Mouse (Mus musculus) liver, embryonic 15.5 days (tissue): Measurements from ENCODE around the gene Zfp28. TPM values are rescaled to one million over a fixed set of nuclear protein-coding genes. Genes with fewer than 3 reads are reported as not detected.

ENCODE experiments used
- ATAC-seq: fragments of 200-750 bp; cut with Nextera tagmentation; 2 replicates; pipeline ENCODE4 v1.8.0; 2017; ENCODE audit warnings: moderate number of reproducible peaks, mild to moderate bottlenecking, moderate library complexity; ENCODE audit not compliant: insufficient read depth
- H3K27ac ChIP-seq: fragments of 300-500 bp; sonication (generic); replicated peaks from 2 replicates; pipeline ENCODE4 v1.5.1; 2015; ENCODE audit warnings: mild to moderate bottlenecking, inconsistent platforms
- H3K27me3 ChIP-seq: fragments of 300-500 bp; sonication (generic); 2 replicates; pipeline ENCODE4 v1.6.1; 2015; ENCODE audit warnings: mild to moderate bottlenecking, inconsistent platforms
- H3K36me3 ChIP-seq: fragments of 300-500 bp; sonication (generic); replicated peaks from 2 replicates; pipeline ENCODE4 v1.6.1; 2015; ENCODE audit warnings: moderate library complexity, mild to moderate bottlenecking, inconsistent platforms
- H3K4me1 ChIP-seq: fragments of 300-500 bp; sonication (generic); replicated peaks from 2 replicates; pipeline ENCODE4 v1.6.1; 2015; ENCODE audit warnings: inconsistent platforms
- H3K4me2 ChIP-seq: fragments of 300-500 bp; sonication (generic); 2 replicates; pipeline ENCODE4 v1.6.1; 2015; ENCODE audit warnings: moderate library complexity, mild to moderate bottlenecking, inconsistent platforms
- H3K4me3 ChIP-seq: fragments of 300-500 bp; sonication (generic); replicated peaks from 2 replicates; pipeline ENCODE4 v1.5.1; 2015; ENCODE audit warnings: mild to moderate bottlenecking, inconsistent platforms
- H3K9ac ChIP-seq: fragments of 300-500 bp; sonication (generic); 2 replicates; pipeline ENCODE4 v1.6.1; 2015; ENCODE audit warnings: moderate library complexity, mild to moderate bottlenecking, inconsistent platforms
- H3K9me3 ChIP-seq: fragments of 300-500 bp; sonication (generic); replicated peaks from 2 replicates; pipeline ENCODE4 v1.6.1; 2016; ENCODE audit warnings: inconsistent platforms
- WGBS: fragments of 180-500 bp; shearing (Covaris S2); methylation state at CpG from one replicate; pipeline ENCODE4 v1.1.7; 2015; ENCODE audit warnings: mixed read lengths; ENCODE audit not compliant: insufficient replicate concordance; 5-methylcytosine and 5-hydroxymethylcytosine counted together
- polyA plus RNA-seq: library from polyadenylated mRNA; unstranded; fragments of >200 nt; fragmentation: Nextera tagmentation; extraction: Ambion mirVana; gene quantifications from 2 replicates; pipeline ENCODE4 v1.2.1, GENCODE M21; 2015

Zfp28 gene
- polyA plus RNA-seq, 1 experiment from 2014 or later: 1.2 TPM

- Histone ChIP-seq H3K9me3 (no peaks in the 10 kb centered on the region), H3K9ac (no peak within 1 kb of the TSS), H3K27me3 (no peaks in the 10 kb centered on the region), H3K27ac (no peak within 1 kb of the TSS), H3K4me1 (peaks cover 7% of the 10 kb centered on the region), H3K4me2 (peak within 1 kb of the TSS; percentile 69), H3K36me3 (0 out of 2 replicates have a peak, but pooled peaks cover under 1% of the 10 kb centered on the region), H3K4me3 (peak within 1 kb of the TSS; percentile 52)
- no peak for ATAC-seq
- WGBS: 24% methylated on average over 25 of the region's 25 CpGs
These were observed 15.2 kb downstream of the Zfp28 start, which contains the start of gene Smim17 for GRCm38 (mm10) chr7:6397996-6398975. Smim17 (plus strand) TSS chr7:6398715.

- WGBS: under 1% methylated on average over 17 of the region's 17 CpGs
- no peak within 1 kb of the TSS for H3K4me3 ChIP-seq
- no peaks in the 10 kb centered on the region; the same call in 1 of the 2 replicates for H3K27me3 ChIP-seq
- no peak within 1 kb of the TSS for H3K9ac ChIP-seq
- no peaks in the 10 kb centered on the region for H3K4me1 ChIP-seq
- H3K4me2 ChIP-seq: no peak within 1 kb of the TSS
- no peaks in the 10 kb centered on the region for H3K9me3 ChIP-seq
- peak; percentile 80 for ATAC-seq
- H3K36me3 ChIP-seq: no peaks in the 10 kb centered on the region
- no peak within 1 kb of the TSS for H3K27ac ChIP-seq
These were observed 26.9 kb downstream of the Zfp28 start, which contains the start of gene Gm20715 for GRCm38 (mm10) chr7:6410043-6410442. Gm20715 (plus strand) TSS chr7:6410277.

GRCm38 (mm10) chr7:6414626-6415441 lies 31.7 kb downstream of the Zfp28 start:
- H3K27me3 ChIP-seq: no peaks in the 10 kb centered on the region; the same call in 1 of the 2 replicates
- no peak overlapping the region for H3K4me3 ChIP-seq
- ATAC-seq: no peak
- no peaks in the 10 kb centered on the region for H3K36me3 ChIP-seq
- H3K9ac ChIP-seq: no peak overlapping the region
- no peaks in the 10 kb centered on the region for H3K4me1 ChIP-seq
- H3K4me2 ChIP-seq: no peak overlapping the region
- no peak overlapping the region for H3K27ac ChIP-seq
- H3K9me3 ChIP-seq: no peaks in the 10 kb centered on the region
- 6% methylated on average over 21 of the region's 22 CpGs for WGBS

- ATAC-seq: no peak
- Histone ChIP-seq H3K27me3 (no peaks in the 10 kb centered on the region; the same call in 1 of the 2 replicates), H3K27ac (no peak overlapping the region), H3K4me2 (no peak overlapping the region), H3K9me3 (no peaks in the 10 kb centered on the region), H3K4me1 (no peaks in the 10 kb centered on the region), H3K9ac (no peak overlapping the region), H3K36me3 (no peaks in the 10 kb centered on the region), H3K4me3 (no peak overlapping the region)
- 21% methylated on average over 8 of the region's 8 CpGs for WGBS
These were observed 32.3 kb downstream of the Zfp28 start for GRCm38 (mm10) chr7:6415442-6415787.

- Histone ChIP-seq H3K4me3 (no peak overlapping the region), H3K4me2 (no peak overlapping the region), H3K9ac (no peak overlapping the region), H3K4me1 (no peaks in the 10 kb centered on the region), H3K9me3 (no peaks in the 10 kb centered on the region), H3K27me3 (no peaks in the 10 kb centered on the region), H3K27ac (no peak overlapping the region), H3K36me3 (no peaks in the 10 kb centered on the region)
- ATAC-seq: no peak
- WGBS: 58% methylated on average over 6 of the region's 6 CpGs
These were observed 36.8 kb downstream of the Zfp28 start for GRCm38 (mm10) chr7:6419894-6420293.

- Histone ChIP-seq H3K4me2 (no peak overlapping the region), H3K27me3 (no peaks in the 10 kb centered on the region), H3K4me3 (no peak overlapping the region), H3K27ac (no peak overlapping the region), H3K36me3 (no peaks in the 10 kb centered on the region), H3K9ac (no peak overlapping the region), H3K9me3 (peaks cover 10% of the 10 kb centered on the region; the same call in 1 of the 2 replicates), H3K4me1 (no peaks in the 10 kb centered on the region)
- no peak for ATAC-seq
- WGBS: 70% methylated on average over 3 of the region's 3 CpGs
These were observed 46.3 kb downstream of the Zfp28 start for GRCm38 (mm10) chr7:6429381-6429780.

- Histone ChIP-seq H3K4me2 (no peak overlapping the region), H3K4me3 (no peak overlapping the region)
- WGBS: 21% methylated on average over 2 of the region's 2 CpGs
These were observed 47.2 kb downstream of the Zfp28 start for GRCm38 (mm10) chr7:6430342-6430741.

GRCm38 (mm10) chr7:6438388-6438787 lies 55.3 kb downstream of the Zfp28 start, which contains the start of gene Olfr1344:
Olfr1344 (plus strand) TSS chr7:6438688.
- no peaks in the 10 kb centered on the region for H3K9me3 ChIP-seq
- H3K27ac ChIP-seq: no peak within 1 kb of the TSS
- H3K4me2 ChIP-seq: no peak within 1 kb of the TSS
- H3K4me1 ChIP-seq: no peaks in the 10 kb centered on the region
- WGBS: 41% methylated on average over 3 of the region's 3 CpGs
- H3K36me3 ChIP-seq: no peaks in the 10 kb centered on the region
- H3K9ac ChIP-seq: no peak within 1 kb of the TSS
- no peaks in the 10 kb centered on the region for H3K27me3 ChIP-seq
- ATAC-seq: no peak
- H3K4me3 ChIP-seq: no peak within 1 kb of the TSS

More at GRCm38 (mm10) chr7:6430342-6430741, 47.2 kb downstream of the Zfp28 start:
- ATAC-seq: no peak
- Histone ChIP-seq H3K9me3 (peaks cover 10% of the 10 kb centered on the region; the same call in 1 of the 2 replicates), H3K27ac (no peak overlapping the region), H3K4me1 (no peaks in the 10 kb centered on the region), H3K36me3 (no peaks in the 10 kb centered on the region), H3K9ac (no peak overlapping the region), H3K27me3 (no peaks in the 10 kb centered on the region)

- no peak for ATAC-seq
- 39% methylated on average over 2 of the region's 2 CpGs for WGBS
These were observed 58.1 kb downstream of the Zfp28 start for GRCm38 (mm10) chr7:6441173-6441572.

More at GRCm38 (mm10) chr7:6441173-6441572, 58.1 kb downstream of the Zfp28 start:
- Histone ChIP-seq H3K27ac (no peak overlapping the region), H3K4me2 (no peak overlapping the region), H3K36me3 (no peaks in the 10 kb centered on the region), H3K4me1 (no peaks in the 10 kb centered on the region), H3K27me3 (no peaks in the 10 kb centered on the region), H3K4me3 (no peak overlapping the region), H3K9me3 (no peaks in the 10 kb centered on the region), H3K9ac (no peak overlapping the region)
